Mouse (Mus musculus) testis, adult 2 months (tissue): ENCODE results near the gene Slco1a4.

ENCODE experiments used
- CTCF ChIP-seq: fragments of 200-500 bp; IDR thresholded peaks from 2 replicates; pipeline ENCODE4 v1.5.1; 2012; ENCODE audit warnings: low read depth, mild to moderate bottlenecking, inconsistent platforms, low read length, moderate library complexity; ENCODE audit not compliant: control insufficient read depth, insufficient read depth, insufficient replicate concordance
- POLR2A ChIP-seq: fragments of 200-500 bp; IDR thresholded peaks from 2 replicates; pipeline ENCODE4 v1.6.1; 2012; ENCODE audit warnings: low read depth, mild to moderate bottlenecking, inconsistent platforms, low read length, moderate library complexity; ENCODE audit not compliant: control insufficient read depth

DNA sequence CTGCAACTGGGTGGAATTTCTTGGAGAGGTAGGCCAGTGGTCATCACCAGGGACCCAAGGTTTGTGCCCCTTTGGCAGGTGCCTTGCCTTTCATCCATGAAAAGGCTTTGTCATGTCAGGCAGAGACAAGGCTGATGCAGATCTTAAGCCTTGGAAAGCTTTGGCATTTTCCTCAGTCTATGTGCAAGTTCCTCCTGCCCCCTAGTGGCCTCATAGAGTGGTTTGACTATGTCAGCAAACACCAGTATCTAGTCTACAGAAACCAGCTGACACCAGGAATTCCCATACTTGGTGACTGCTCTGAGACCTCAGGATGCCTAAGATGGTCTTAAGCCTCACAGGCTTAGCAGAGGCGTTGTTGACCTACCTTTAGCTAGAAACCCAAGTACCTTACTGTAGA lies 58.2 kb downstream of the Slco1a4 start:
- TF ChIP-seq CTCF (no peak), POLR2A (no peak)
